Mouse (Mus musculus): ENCODE results near the gene Ciz1.

The Ciz1 gene

DNA sequence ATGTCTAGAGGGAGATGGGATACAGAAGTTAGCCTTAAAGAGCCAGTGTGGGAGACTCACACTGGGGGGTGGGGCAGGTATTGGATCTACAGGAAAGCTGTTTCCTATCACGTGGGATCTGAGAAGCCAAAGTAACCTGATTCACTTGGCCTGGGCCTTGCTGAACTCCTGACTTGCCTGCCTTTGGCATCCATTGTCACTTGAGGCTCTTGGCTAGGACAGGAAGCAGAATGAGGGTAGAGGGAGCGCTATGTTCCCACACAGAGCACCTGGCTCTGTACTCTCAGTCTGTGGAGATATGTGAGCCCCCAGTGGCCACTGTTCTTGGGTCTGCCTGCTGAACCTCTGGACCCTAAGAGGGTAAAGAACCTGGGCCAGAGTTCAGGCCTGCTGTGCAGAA, 64.4 kb downstream of the Ciz1 start:
- no peak for DNase-seq (ENCODE audit: low spot score in 2 of 2)

- no peak for DNase-seq (ENCODE audit: low spot score in 2 of 2)
These were observed 65.4 kb downstream of the Ciz1 start for GRCm38 (mm10) chr2:32417486-32417885.

DNA sequence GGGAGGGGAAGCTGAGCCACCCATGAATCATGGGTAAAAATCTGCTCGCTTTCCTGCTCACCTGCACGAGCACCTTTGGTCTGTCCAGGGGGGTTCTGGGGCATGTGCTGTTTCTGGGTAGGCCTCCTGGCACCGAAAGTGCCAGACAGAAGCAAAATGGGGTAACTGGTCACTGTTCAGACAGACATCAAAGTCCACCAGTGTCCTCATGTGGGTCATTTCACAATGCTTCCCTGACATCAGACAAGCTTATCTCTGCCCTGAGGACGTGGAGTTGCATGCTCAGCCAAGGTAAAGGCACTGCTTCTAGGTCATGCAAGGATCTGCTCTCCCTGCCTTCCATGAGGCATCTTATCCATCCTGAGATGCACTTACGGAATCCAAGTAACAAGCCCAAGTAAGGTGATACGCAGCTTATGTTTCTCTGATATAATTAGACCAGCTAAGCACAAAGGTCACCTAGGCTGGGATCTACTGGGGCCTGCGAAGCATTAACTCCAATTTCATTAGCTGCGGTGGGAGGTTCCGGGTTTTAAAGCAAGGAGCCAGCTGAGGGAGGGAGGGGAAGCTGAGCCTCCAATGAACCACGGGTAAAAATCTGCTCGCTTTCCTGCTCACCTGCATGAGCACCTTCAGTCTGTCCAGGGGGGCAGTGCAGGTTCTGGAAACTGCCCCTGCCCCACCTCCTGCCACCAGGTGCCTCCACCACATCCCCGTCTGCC, 66.5 kb downstream of the Ciz1 start:
- DNase-seq (ENCODE audit: low spot score in 2 of 2) = no peak

DNA sequence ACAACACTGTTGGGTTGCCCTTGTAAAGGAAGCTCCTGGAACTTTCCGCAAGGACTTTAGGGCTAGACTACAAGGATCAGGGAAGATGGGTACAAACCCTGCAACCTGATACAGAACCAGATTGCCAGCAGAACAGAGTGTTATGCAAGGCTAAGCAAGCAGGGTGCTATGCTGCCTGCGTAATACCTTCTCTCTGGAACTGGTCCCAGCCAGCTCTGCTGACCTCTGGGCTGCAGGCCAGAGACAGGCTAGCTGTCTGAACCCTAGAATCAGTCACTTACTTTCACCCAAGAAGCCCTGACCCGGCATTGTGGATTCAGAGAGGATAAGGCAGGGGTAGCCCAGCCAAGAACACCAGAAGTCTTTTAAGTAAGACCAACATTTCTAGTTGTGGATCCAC, 67.2 kb downstream of the Ciz1 start:
- DNase-seq (ENCODE audit: low spot score in 2 of 2) = no peak

DNA sequence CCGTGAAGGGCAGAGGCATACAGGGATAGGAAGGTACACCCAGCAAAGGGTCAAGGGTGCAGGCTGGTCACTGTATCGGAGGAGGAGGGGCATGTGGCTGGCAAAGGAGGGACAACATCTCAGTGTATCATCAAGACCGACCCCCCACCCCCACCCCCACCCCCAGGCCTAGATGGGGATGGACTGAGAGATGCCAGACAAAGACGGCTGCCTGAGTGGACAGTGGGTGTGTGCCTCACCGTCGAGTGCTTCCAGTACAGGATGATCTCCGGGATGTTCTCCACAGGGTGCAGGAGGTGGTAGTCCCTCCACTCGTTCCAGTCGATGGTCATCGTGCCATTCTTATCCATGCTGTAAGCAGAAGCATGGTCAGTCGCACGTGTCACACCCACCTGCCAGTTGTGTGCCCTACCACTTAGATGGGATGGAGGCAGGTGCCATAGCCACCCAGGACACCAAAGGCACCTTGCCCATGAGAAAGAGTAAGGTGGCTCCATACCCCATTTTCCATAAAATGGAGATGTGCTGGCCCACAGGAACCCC, 68.0 kb downstream of the Ciz1 start:
- no peak for DNase-seq (ENCODE audit: low spot score in 2 of 2)

DNA sequence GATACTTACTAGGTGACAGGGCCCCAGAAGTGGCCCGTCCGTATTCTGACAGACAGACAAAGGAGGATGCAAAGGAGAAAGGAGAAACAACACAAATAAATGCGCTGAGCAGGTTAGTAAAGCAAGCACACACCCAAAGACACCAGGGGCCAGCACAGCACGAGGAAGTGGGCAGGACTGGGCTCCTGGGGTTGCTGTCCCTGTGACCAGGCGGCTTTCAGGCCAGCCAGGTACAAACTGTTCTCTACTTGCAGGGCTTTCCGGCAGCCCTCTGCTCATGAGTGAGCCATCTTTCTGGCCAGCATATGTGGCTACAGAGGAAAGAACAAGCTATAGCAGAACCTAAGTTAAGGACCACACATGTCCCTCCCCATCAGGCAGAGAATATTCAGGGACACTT, 68.5 kb downstream of the Ciz1 start:
- no peak for DNase-seq (ENCODE audit: low spot score in 2 of 2)

- DNase-seq (ENCODE audit: low spot score in 2 of 2) = no peak
These were observed 69.7 kb downstream of the Ciz1 start for GRCm38 (mm10) chr2:32421851-32422251.

- DNase-seq (ENCODE audit: low spot score in 2 of 2) = no peak
These were observed 71.6 kb downstream of the Ciz1 start for GRCm38 (mm10) chr2:32423481-32424331.

DNA sequence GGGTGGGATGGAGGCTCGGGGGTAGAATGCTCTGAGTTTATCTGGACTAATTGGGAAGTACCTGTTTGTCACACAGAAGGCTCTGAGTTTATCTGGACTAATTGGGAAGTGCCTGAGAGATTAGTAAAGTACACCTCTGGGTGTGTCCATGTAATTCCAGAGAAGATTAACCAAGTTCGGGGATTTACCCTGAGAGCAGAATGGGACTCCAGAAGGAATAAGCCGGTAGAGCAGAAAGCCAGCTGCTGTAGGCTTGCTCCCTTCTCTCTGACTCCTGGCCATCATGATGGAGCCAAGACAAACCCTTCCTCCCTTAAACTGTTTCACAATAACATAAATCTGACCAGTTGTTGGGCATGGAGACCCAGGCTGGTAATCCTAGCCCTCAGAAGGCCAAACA, 72.7 kb downstream of the Ciz1 start:
- no peak for DNase-seq (ENCODE audit: low spot score in 2 of 2)

GRCm38 (mm10) chr2:32425568-32425967, 73.4 kb downstream of the Ciz1 start:
- DNase-seq (ENCODE audit: low spot score in 2 of 2) = no peak

DNA sequence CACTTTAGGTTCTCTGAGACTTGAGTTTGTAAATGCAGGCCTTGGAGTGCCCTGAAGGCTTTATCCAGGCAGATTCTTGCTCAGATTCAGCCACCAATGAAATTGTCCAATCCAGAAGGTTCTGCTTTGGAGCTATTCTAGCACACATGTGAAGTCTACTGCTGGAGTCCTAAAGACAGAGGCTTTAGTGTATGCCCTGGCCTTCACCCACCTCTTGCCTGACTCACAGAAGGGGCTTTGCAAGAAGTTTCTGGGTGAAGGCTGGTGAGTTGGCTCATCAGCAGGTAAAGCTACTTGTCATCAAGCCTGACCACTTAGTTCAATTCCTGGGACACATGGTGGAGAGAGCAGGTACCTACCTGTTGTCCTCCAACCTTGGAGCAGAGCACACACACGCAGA, 74.0 kb downstream of the Ciz1 start:
- no peak for DNase-seq (ENCODE audit: low spot score in 2 of 2)

GRCm38 (mm10) chr2:32427720-32428119, 75.6 kb downstream of the Ciz1 start:
- DNase-seq (ENCODE audit: low spot score in 2 of 2) = no peak

GRCm38 (mm10) chr2:32428262-32428722, 76.2 kb downstream of the Ciz1 start:
- DNase-seq (ENCODE audit: low spot score in 2 of 2) = no peak

GRCm38 (mm10) chr2:32429215-32429891, 77.2 kb downstream of the Ciz1 start:
- no peak for DNase-seq (ENCODE audit: low spot score in 2 of 2)
